Mouse (Mus musculus) frontal cortex, postnatal 14 days (tissue): ENCODE results near the gene Amacr.

ENCODE experiments used
- DNase-seq, 2 experiments: peaks; one replicate each; pipeline ENCODE4 v3.0.0; 2022; ENCODE audit warnings: low spot score in 2 of 2

Amacr gene

GRCm38 (mm10) chr15:10990411-10990810, 8.9 kb downstream of the Amacr start:
- DNase-seq, result no peak

- DNase-seq, result no peak
Observed at GRCm38 (mm10) chr15:10991566-10991965, 10.0 kb downstream of the Amacr start.

- DNase-seq, result no peak
Observed at GRCm38 (mm10) chr15:10999832-11000231, 18.3 kb downstream of the Amacr start.

GRCm38 (mm10) chr15:11000421-11000820, 18.9 kb downstream of the Amacr start, which contains the start of gene Slc45a2:
TSS of gene Slc45a2 (plus strand) at chr15:11000721.
- no peak for DNase-seq

GRCm38 (mm10) chr15:11003791-11004190, 22.2 kb downstream of the Amacr start:
- DNase-seq, result no peak

GRCm38 (mm10) chr15:11004646-11005045, 23.1 kb downstream of the Amacr start:
- DNase-seq, result no peak

GRCm38 (mm10) chr15:11008756-11009155, 27.2 kb downstream of the Amacr start:
- DNase-seq, result no peak

- DNase-seq, result no peak
Observed at GRCm38 (mm10) chr15:11010976-11011548, 29.5 kb downstream of the Amacr start.

- DNase-seq, result no peak
Observed at GRCm38 (mm10) chr15:11014931-11015330, 33.4 kb downstream of the Amacr start.

- DNase-seq, result no peak
Observed at GRCm38 (mm10) chr15:11026801-11027561, 45.4 kb downstream of the Amacr start.

- DNase-seq, result no peak
Observed at GRCm38 (mm10) chr15:11030188-11030587, 48.6 kb downstream of the Amacr start.

GRCm38 (mm10) chr15:11035947-11036474, 54.5 kb downstream of the Amacr start:
- DNase-seq, result no peak

GRCm38 (mm10) chr15:11036535-11037375, 55.2 kb downstream of the Amacr start:
- no peak for DNase-seq

- no peak for DNase-seq
Observed at GRCm38 (mm10) chr15:11037376-11037695, 55.8 kb downstream of the Amacr start.

- no peak for DNase-seq
Observed at GRCm38 (mm10) chr15:11037711-11038110, 56.2 kb downstream of the Amacr start, which contains the start of gene Rxfp3. TSS of gene Rxfp3 (minus strand) at chr15:11037991.

- peak in 1 of 2 experiments; percentile 41 for DNase-seq
Observed at GRCm38 (mm10) chr15:11038476-11038875, 56.9 kb downstream of the Amacr start.

- no peak for DNase-seq
Observed at GRCm38 (mm10) chr15:11040067-11040466, 58.5 kb downstream of the Amacr start.

- DNase-seq, result no peak
Observed at GRCm38 (mm10) chr15:11041229-11041628, 59.7 kb downstream of the Amacr start.

- DNase-seq, result no peak
Observed at GRCm38 (mm10) chr15:11042828-11043227, 61.3 kb downstream of the Amacr start.
